Mouse (Mus musculus) macrophage (primary cell): ENCODE data around the gene Vat1. TPM values are rescaled to one million over a fixed set of nuclear protein-coding genes. Genes with fewer than 3 reads are reported as not detected.
"Not testable (repeated sequence)": the region's sequence is repeated elsewhere in the genome, so short reads cannot be mapped to it uniquely, and the experiment has no call there.

ENCODE experiments used
- H3K27ac ChIP-seq: fragments of 350-480 bp; formaldehyde crosslinking; 2 replicates; pipeline ENCODE4 v1.9.0; 2021
- H3K36me3 ChIP-seq: fragments of 350-480 bp; formaldehyde crosslinking; 2 replicates; pipeline ENCODE4 v1.9.0; 2021; ENCODE audit errors: inconsistent target
- H3K4me3 ChIP-seq: fragments of 350-480 bp; formaldehyde crosslinking; 2 replicates; pipeline ENCODE4 v1.9.0; 2021; ENCODE audit errors: inconsistent target
- H3K79me2 ChIP-seq: fragments of 350-480 bp; formaldehyde crosslinking; 2 replicates; pipeline ENCODE4 v1.9.0; 2021; ENCODE audit errors: inconsistent target
- WGBS: methylation state at CpG from one replicate; pipeline ENCODE4 v1.1.7; 2026; ENCODE audit warnings: inconsistent platforms; ENCODE audit not compliant: missing documents; 5-methylcytosine and 5-hydroxymethylcytosine counted together
- polyA plus RNA-seq: library from polyadenylated mRNA; stranded (reverse); fragments of 250-400 nt; gene quantifications from 3 replicates; pipeline ENCODE4 v1.2.4, GENCODE M21; 2018; ENCODE audit warnings: inconsistent platforms

Vat1 gene
- polyA plus RNA-seq, 1 experiment from 2014 or later = 709 TPM

- peak within 1 kb of the TSS; percentile 95 for H3K4me3 ChIP-seq
- under 1% methylated on average over 42 of the region's 42 CpGs for WGBS
- peaks cover 27% of the 10 kb centered on the region for H3K79me2 ChIP-seq
- H3K36me3 ChIP-seq = peaks cover 18% of the 10 kb centered on the region; the same call in 1 of the 2 replicates
- H3K27ac ChIP-seq = peak within 1 kb of the TSS; percentile 43
These were observed 23.8 kb downstream of the Vat1 start, which contains the start of gene Rpl27 for GRCm38 (mm10) chr11:101442127-101442693. Rpl27 (plus strand) TSS chr11:101442298.

GRCm38 (mm10) chr11:101441450-101442126 is 24.4 kb downstream of the Vat1 start:
- Histone ChIP-seq H3K4me3 (peak overlapping the region; percentile 12; the same call in 1 of the 2 replicates), H3K79me2 (peaks cover 27% of the 10 kb centered on the region), H3K36me3 (peaks cover 18% of the 10 kb centered on the region; the same call in 1 of the 2 replicates)
- H3K27ac ChIP-seq = not testable (repeated sequence)
- 28% methylated on average over 9 of the region's 15 CpGs for WGBS

- H3K27ac ChIP-seq, H3K79me2 ChIP-seq, H3K4me3 ChIP-seq: not testable (repeated sequence)
- H3K36me3 ChIP-seq = peaks cover 18% of the 10 kb centered on the region
- WGBS = 57% methylated on average over 2 of the region's 3 CpGs
These were observed 28.0 kb downstream of the Vat1 start for GRCm38 (mm10) chr11:101438006-101438405.

GRCm38 (mm10) chr11:101436916-101437315 is 29.1 kb downstream of the Vat1 start:
- WGBS = 98% methylated on average over 4 of the region's 4 CpGs
- Histone ChIP-seq H3K79me2 (no peaks in the 10 kb centered on the region), H3K36me3 (peaks cover 24% of the 10 kb centered on the region), H3K4me3 (no peak overlapping the region), H3K27ac (no peak overlapping the region)

- Histone ChIP-seq H3K79me2 (no peaks in the 10 kb centered on the region), H3K4me3 (no peak overlapping the region), H3K27ac (no peak overlapping the region), H3K36me3 (peaks cover 35% of the 10 kb centered on the region)
- WGBS = 85% methylated on average over 4 of the region's 4 CpGs
These were observed 30.2 kb downstream of the Vat1 start for GRCm38 (mm10) chr11:101435831-101436230.

- H3K36me3 ChIP-seq = peaks cover 53% of the 10 kb centered on the region
- H3K4me3 ChIP-seq = no peak overlapping the region
- peaks cover 4% of the 10 kb centered on the region; the same call in 1 of the 2 replicates for H3K79me2 ChIP-seq
- H3K27ac ChIP-seq = no peak overlapping the region
- 96% methylated on average over 13 of the region's 13 CpGs for WGBS
These were observed 32.6 kb downstream of the Vat1 start for GRCm38 (mm10) chr11:101433396-101433795.

GRCm38 (mm10) chr11:101431327-101431726 is 34.7 kb downstream of the Vat1 start:
- Histone ChIP-seq H3K4me3 (no peak overlapping the region), H3K36me3 (peaks cover 53% of the 10 kb centered on the region), H3K27ac (no peak overlapping the region), H3K79me2 (peaks cover 24% of the 10 kb centered on the region; the same call in 1 of the 2 replicates)
- 98% methylated on average over 9 of the region's 9 CpGs for WGBS

GRCm38 (mm10) chr11:101426165-101426564 is 39.9 kb downstream of the Vat1 start:
- Histone ChIP-seq H3K79me2 (peaks cover 34% of the 10 kb centered on the region), H3K4me3 (peak overlapping the region; percentile 64; the same call in 1 of the 2 replicates), H3K36me3 (peaks cover 22% of the 10 kb centered on the region), H3K27ac (no peak overlapping the region)
- WGBS = 55% methylated on average over 8 of the region's 8 CpGs

GRCm38 (mm10) chr11:101424925-101425813 is 40.9 kb downstream of the Vat1 start, which contains the start of the genes Rundc1 and Ptges3l:
Rundc1 (plus strand) TSS chr11:101425085.
Ptges3l (minus strand) TSS chr11:101425333.
- peak within 1 kb of the TSS; percentile 64 for H3K4me3 ChIP-seq
- peak within 1 kb of the TSS; percentile 65 for H3K27ac ChIP-seq
- H3K36me3 ChIP-seq = peaks cover 12% of the 10 kb centered on the region
- H3K79me2 ChIP-seq = peaks cover 34% of the 10 kb centered on the region
- under 1% methylated on average over 79 of the region's 81 CpGs for WGBS

- peak within 1 kb of the TSS; percentile 65 for H3K27ac ChIP-seq
- peak within 1 kb of the TSS; percentile 64 for H3K4me3 ChIP-seq
- H3K79me2 ChIP-seq = peaks cover 34% of the 10 kb centered on the region
- 9% methylated on average over 23 of the region's 23 CpGs for WGBS
- peaks cover 3% of the 10 kb centered on the region; the same call in 1 of the 2 replicates for H3K36me3 ChIP-seq
These were observed 41.8 kb downstream of the Vat1 start, which contains the start of gene Gm27029 for GRCm38 (mm10) chr11:101424105-101424851. Gm27029 (minus strand) TSS chr11:101424796.

GRCm38 (mm10) chr11:101420148-101420547 is 45.9 kb downstream of the Vat1 start:
- Histone ChIP-seq H3K36me3 (no peaks in the 10 kb centered on the region), H3K4me3 (no peak overlapping the region), H3K27ac (no peak overlapping the region), H3K79me2 (no peaks in the 10 kb centered on the region; the same call in 1 of the 2 replicates)
- WGBS = 97% methylated on average over 3 of the region's 5 CpGs

- no peaks in the 10 kb centered on the region; the same call in 1 of the 2 replicates for H3K79me2 ChIP-seq
- H3K27ac ChIP-seq = no peak overlapping the region
- WGBS = 88% methylated on average over 3 of the region's 3 CpGs
- no peaks in the 10 kb centered on the region for H3K36me3 ChIP-seq
- no peak overlapping the region for H3K4me3 ChIP-seq
These were observed 46.4 kb downstream of the Vat1 start for GRCm38 (mm10) chr11:101419610-101420009.

GRCm38 (mm10) chr11:101418991-101419390 is 47.0 kb downstream of the Vat1 start:
- no peaks in the 10 kb centered on the region; the same call in 1 of the 2 replicates for H3K79me2 ChIP-seq
- 86% methylated on average over 6 of the region's 6 CpGs for WGBS
- no peaks in the 10 kb centered on the region for H3K36me3 ChIP-seq
- H3K27ac ChIP-seq = no peak overlapping the region
- H3K4me3 ChIP-seq = no peak overlapping the region
